Mouse (Mus musculus) spleen, adult 2 months (tissue): ENCODE data around the gene Cdk17. TPM values are rescaled to one million over a fixed set of nuclear protein-coding genes. Genes with fewer than 3 reads are reported as not detected.

ENCODE experiments used
- DNase-seq, 2 experiments: peaks; one replicate each; pipeline versions ENCODE4 v3.0.0 to v3.0.0-alpha.2; 2012 to 2021; ENCODE audit warnings: low spot score in 2 of 2, low read depth in 1 of 2
- H3K27ac ChIP-seq: fragments of 200-500 bp; 2 replicates; pipeline ENCODE4 v1.5.1; 2012; ENCODE audit warnings: low read length, inconsistent platforms; ENCODE audit not compliant: insufficient read depth
- H3K27me3 ChIP-seq: fragments of 200-500 bp; 2 replicates; pipeline ENCODE4 v1.6.1; 2012; ENCODE audit warnings: mild to moderate bottlenecking, moderate library complexity, low read length, inconsistent platforms; ENCODE audit not compliant: control insufficient read depth, insufficient read depth
- H3K36me3 ChIP-seq: fragments of 200-500 bp; 2 replicates; pipeline ENCODE4 v1.6.1; 2012; ENCODE audit warnings: mild to moderate bottlenecking, low read length, inconsistent platforms; ENCODE audit not compliant: control insufficient read depth, insufficient read depth
- H3K4me1 ChIP-seq: fragments of 200-500 bp; 2 replicates; pipeline ENCODE4 v1.6.1; 2011; ENCODE audit warnings: inconsistent platforms; ENCODE audit not compliant: control insufficient read depth, insufficient read depth, insufficient read length
- H3K4me3 ChIP-seq: fragments of 200-500 bp; 2 replicates; pipeline ENCODE4 v1.5.1; 2011; ENCODE audit warnings: mild to moderate bottlenecking, inconsistent platforms; ENCODE audit not compliant: insufficient read depth, insufficient read length; ENCODE audit errors: extremely low read depth
- CTCF ChIP-seq: fragments of 200-500 bp; IDR thresholded peaks from 2 replicates; pipeline ENCODE4 v1.5.1; 2011; ENCODE audit warnings: mild to moderate bottlenecking, inconsistent platforms; ENCODE audit not compliant: insufficient read depth, insufficient read length, insufficient replicate concordance; ENCODE audit errors: extremely low read depth
- POLR2A ChIP-seq: fragments of 200-500 bp; IDR thresholded peaks from 2 replicates; pipeline ENCODE4 v1.6.1; 2011; ENCODE audit warnings: low read depth, low read length, inconsistent platforms
- WGBS: fragments of 180-500 bp; shearing (Covaris S2); methylation state at CpG from one replicate; pipeline ENCODE4 v1.1.7; 2018; 5-methylcytosine and 5-hydroxymethylcytosine counted together
- polyA plus RNA-seq: library from polyadenylated mRNA; depleted of rRNA; stranded (reverse); fragments of >200 nt; gene quantifications from 2 replicates; pipeline ENCODE4 v1.2.3, GENCODE M21; 2012; rRNA removed

Gene Cdk17
- 18.5 and 27.3 TPM in 2 replicates for polyA plus RNA-seq

DNA sequence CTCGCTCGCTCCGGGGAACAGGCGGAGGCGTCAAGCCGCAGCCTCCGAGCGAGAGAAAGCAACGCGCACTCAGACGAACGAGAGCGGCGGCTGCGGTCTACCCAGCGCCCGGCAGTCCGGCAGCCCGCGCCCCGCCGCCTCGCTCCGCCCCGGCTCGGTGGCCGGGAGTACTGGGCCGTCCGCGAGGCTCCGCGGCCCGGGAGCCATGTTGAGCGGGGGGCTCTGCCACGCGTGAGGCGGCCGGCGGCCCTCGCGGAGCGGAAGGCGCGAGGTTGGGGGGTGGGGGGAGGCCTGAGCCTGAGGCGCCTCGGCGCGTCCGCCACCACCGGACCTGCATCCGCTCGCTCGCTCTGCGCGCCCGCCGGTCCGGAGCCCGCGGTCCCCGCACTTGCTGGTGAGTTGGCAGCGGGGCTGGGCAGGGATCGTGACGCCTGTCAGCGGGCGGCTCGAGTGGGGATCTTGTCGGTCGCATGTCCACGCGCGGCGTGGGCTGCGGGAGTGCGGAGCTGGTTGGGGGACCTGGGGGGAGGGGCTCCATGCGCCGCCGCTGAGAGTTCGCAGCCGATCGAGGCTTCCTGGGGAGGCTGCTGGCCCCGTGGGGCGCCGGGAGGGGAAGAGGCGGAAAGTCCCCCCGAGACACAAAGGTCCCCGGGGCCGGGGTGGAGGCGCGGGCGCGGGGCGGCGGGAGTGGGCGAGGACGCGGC lies at the start of gene Cdk17:
Gene Cdk17 (plus strand): TSS at position 69 of the 704 bp plus-strand sequence.
- Histone ChIP-seq H3K36me3 (no peaks in the 10 kb centered on the region), H3K27me3 (no peaks in the 10 kb centered on the region), H3K4me1 (peaks cover 11% of the 10 kb centered on the region), H3K4me3 (peak within 1 kb of the TSS; percentile 100), H3K27ac (peak within 1 kb of the TSS; percentile 100)
- DNase-seq: peak in 1 of 2 experiments; percentile 77
- under 1% methylated on average over 89 of the region's 97 CpGs for WGBS
- TF ChIP-seq POLR2A: no peak; the same call in 1 of the 2 replicates
- TF ChIP-seq CTCF: no peak

DNA sequence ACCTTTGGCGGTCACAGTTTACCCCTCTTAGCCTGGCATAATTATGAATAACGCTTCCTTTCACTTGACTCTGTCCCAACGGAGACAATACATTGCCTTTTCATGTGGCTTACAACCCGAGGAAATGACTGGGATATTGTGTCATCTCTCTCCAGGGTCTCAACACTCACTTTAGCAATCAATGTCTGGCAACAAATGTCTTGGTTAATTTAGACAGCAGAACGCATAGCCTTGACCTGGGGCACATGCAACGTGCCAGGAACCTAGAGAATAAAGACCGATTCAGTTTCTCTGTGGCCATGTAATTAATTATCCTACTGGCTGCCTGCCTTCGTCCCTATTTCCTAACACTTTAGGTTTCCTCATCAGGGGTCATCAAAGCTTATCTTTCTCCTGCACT lies 49.3 kb upstream of the Cdk17 start:
- Histone ChIP-seq H3K36me3 (no peaks in the 10 kb centered on the region), H3K27ac (no peak overlapping the region), H3K4me1 (no peaks in the 10 kb centered on the region), H3K4me3 (no peak overlapping the region), H3K27me3 (no peaks in the 10 kb centered on the region)
- no peak for DNase-seq
- 83% methylated on average over 8 of the region's 8 CpGs for WGBS
- TF ChIP-seq CTCF (no peak), POLR2A (no peak)

GRCm38 (mm10) chr10:93112021-93112420 lies 48.7 kb upstream of the Cdk17 start:
- no peak for TF ChIP-seq POLR2A
- TF ChIP-seq CTCF: no peak
- H3K4me3 ChIP-seq: no peak overlapping the region
- no peak for DNase-seq
- no peaks in the 10 kb centered on the region for H3K27me3 ChIP-seq
- H3K36me3 ChIP-seq: no peaks in the 10 kb centered on the region
- H3K27ac ChIP-seq: no peak overlapping the region
- 93% methylated on average over 6 of the region's 6 CpGs for WGBS
- no peaks in the 10 kb centered on the region for H3K4me1 ChIP-seq

DNA sequence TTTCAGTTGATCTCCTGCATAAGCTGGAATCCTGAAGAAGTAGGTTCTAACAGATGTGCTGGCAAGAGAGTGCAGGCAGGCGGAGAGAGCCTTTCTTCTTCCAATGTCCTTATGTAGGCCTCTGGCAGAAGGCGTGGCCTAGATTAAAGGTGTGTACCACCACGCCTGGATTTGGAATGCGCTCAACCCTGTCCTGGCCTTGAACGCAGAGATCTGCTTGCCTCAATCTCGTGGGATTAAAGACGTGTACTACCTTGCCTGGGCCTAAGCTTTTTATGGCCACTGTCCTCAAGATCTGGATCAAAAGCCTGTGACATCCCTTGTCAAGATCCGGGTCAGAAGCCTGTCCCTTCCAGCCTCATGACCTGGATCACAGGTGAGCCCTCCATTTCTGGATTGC lies 46.7 kb upstream of the Cdk17 start:
- no peak overlapping the region for H3K27ac ChIP-seq
- TF ChIP-seq POLR2A: no peak
- H3K36me3 ChIP-seq: no peaks in the 10 kb centered on the region
- no peak overlapping the region for H3K4me3 ChIP-seq
- no peaks in the 10 kb centered on the region for H3K27me3 ChIP-seq
- 89% methylated on average over 8 of the region's 8 CpGs for WGBS
- H3K4me1 ChIP-seq: no peaks in the 10 kb centered on the region
- DNase-seq: no peak

DNA sequence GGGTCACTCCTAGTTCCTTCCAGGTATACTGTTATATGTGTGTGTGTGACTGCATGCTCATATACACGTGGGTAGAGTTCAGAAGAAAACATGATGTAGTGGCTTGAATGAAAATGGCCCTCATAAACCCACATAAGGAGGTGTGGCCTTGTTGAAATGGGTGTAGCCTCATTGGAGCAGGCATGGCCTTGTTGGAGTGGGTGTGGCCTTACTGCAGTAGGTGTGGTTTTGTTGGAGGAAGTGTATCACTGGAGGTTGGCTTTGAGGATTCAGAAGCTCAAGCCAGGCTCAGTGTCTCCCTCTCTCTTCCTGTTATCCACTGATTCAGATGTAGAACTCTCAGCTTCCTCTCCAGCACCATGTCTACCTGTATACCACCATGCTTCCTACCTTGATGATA lies 45.9 kb upstream of the Cdk17 start:
- DNase-seq: no peak
- H3K4me1 ChIP-seq: no peaks in the 10 kb centered on the region
- TF ChIP-seq CTCF (no peak), POLR2A (no peak)
- H3K27me3 ChIP-seq: no peaks in the 10 kb centered on the region
- 88% methylated on average over 1 of the region's 1 CpGs for WGBS
- no peak overlapping the region for H3K27ac ChIP-seq
- H3K4me3 ChIP-seq: no peak overlapping the region
- H3K36me3 ChIP-seq: no peaks in the 10 kb centered on the region

GRCm38 (mm10) chr10:93115743-93116142 lies 44.9 kb upstream of the Cdk17 start:
- no peaks in the 10 kb centered on the region for H3K36me3 ChIP-seq

GRCm38 (mm10) chr10:93116636-93117035 lies 44.0 kb upstream of the Cdk17 start:
- no peak for DNase-seq
- 74% methylated on average over 3 of the region's 3 CpGs for WGBS

More at GRCm38 (mm10) chr10:93115743-93116142, 44.9 kb upstream of the Cdk17 start:
- 33% methylated on average over 1 of the region's 1 CpGs for WGBS
- no peak overlapping the region for H3K27ac ChIP-seq
- DNase-seq: no peak
- no peak for TF ChIP-seq POLR2A
- no peak for TF ChIP-seq CTCF
- no peaks in the 10 kb centered on the region for H3K4me1 ChIP-seq
- no peaks in the 10 kb centered on the region for H3K27me3 ChIP-seq
- no peak overlapping the region for H3K4me3 ChIP-seq

More at GRCm38 (mm10) chr10:93116636-93117035, 44.0 kb upstream of the Cdk17 start:
- H3K4me3 ChIP-seq: no peak overlapping the region
- no peaks in the 10 kb centered on the region for H3K4me1 ChIP-seq
- no peak overlapping the region for H3K27ac ChIP-seq
- TF ChIP-seq POLR2A: no peak
- TF ChIP-seq CTCF: no peak
- no peaks in the 10 kb centered on the region for H3K36me3 ChIP-seq
- no peaks in the 10 kb centered on the region for H3K27me3 ChIP-seq
